Mouse (Mus musculus): ENCODE results near the gene Adam23.
"Not testable (repeated sequence)": the region's sequence is repeated elsewhere in the genome, so short reads cannot be mapped to it uniquely, and the experiment has no call there.

Adam23 gene

DNA sequence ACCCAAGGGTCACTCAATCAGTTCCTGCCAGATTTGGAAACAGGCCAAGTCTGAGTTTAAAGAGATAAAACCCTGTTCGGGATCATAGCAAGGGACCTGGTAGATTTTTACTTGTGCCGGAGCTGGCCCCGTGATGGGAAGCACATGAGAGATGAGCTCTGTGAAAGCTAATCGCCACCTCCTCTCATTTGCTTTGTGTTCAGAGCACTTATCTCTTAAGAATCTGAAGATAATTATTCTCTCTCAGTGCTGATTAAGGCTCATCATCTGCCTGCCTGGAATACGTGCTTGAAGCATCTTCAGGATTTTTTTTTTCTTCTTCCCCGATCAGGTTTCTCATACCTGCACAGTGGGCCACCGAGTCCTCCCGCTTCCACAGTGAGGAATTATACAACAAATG, 133.5 kb downstream of the Adam23 start:
- no peak for DNase-seq (ENCODE audit: low spot score)

DNA sequence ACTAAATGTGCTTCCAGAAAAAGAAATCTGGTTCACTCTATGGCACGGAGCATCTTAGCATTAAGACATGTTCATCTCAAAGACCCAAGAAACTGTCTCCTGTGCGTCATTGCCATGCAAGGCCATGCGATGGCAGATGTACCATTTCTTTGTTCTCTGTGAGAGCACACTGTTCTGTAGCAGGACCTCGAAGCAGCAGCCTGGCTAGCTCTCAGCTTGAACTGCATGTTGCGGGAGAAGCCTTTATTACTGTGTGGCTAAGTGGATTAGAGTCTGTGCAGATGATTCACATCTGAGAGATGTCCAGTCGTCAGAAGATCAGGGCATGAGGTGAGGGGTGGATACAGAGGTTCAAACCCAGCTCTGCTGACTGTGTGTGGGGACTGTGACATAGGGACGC, 141.2 kb downstream of the Adam23 start:
- DNase-seq (ENCODE audit: low spot score), result no peak

DNA sequence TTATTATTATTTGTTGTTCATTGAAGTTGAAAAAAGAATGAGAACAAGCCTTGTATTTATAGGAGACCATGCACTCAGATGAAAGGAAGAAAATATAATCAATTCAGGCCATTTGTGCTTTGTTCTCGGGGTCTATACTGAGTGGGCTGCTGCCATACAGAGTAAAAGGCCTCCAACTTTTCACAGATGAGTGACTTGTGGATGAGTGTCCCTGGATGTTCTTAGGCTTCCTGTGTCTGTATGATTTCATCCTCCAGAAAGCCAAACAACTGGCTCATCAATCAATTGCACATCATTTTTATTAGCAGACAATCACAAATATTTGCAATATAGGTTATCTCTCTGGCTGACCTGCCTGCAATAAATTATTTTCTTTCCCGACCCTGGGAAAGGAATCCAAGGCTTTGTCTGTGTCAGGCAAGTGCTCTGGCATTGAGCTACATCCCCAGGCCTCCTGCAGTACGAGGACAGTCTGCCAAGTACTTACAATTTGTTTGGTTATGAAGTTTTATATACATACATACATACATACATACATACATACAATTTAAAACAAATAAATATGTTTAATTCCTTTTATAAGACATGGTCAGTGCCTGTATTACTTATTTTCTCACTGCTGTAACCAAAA, 158.3 kb downstream of the Adam23 start:
- no peak for DNase-seq (ENCODE audit: low spot score)

DNA sequence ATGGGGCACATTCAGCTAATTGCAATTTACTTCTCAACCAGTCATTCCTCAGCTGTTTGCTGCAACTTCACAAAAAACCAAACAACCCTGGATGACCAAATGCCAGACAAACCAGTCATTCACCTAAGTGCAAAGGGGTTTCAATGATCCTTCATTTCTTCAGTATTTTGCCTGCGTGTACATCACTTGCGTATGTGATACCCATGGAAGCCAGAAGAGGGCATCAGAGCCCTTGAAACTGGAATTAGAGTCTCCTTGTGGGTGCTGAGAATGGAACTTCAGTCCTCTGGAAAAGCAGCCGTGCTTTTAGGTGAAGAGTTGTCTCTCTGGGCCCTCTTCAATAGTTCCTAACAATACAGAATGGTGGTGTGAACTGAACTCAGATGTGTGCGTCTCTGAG, 163.9 kb downstream of the Adam23 start:
- DNase-seq (ENCODE audit: low spot score), result no peak

DNA sequence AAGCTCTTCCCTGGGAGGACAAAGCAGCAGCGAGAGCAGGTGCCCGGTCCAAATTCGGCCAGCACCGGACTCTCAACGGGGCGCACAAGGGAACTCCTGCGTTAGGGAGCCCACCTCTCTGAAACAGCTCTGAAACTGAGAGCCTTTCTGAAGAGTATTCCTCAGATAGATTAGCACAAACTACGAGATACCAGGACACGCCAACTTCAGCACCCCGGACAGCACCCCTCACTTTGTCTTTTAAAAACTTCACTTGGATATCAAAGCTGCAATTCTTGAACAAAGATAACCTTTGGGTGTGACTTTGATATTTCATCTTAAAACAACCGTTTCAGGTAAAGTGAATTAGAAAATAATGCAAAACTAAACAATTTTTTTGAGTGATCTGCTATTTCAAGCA, 168.9 kb downstream of the Adam23 start:
- peak; percentile 42 for DNase-seq (ENCODE audit: low spot score)

DNA sequence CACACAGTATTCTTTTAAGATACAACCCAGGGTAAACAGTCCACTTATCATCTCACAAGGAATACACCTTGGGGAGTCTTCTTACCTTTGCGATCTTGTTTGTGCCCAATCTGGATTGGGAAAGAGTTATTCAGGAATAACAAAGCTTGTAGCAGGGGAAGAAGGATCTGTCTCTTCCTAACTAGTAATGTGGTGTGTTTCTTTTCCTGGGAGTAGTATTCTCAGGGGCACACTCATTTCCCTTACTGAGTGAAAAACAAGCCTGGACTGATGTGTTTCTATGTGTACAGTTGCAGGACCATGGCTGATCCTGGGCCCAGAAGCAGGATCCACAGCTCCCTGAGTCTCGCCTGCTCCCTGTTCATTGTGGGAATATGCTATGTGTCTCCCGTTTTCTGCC, 170.0 kb downstream of the Adam23 start, which contains the start of gene Gm39653:
TSS of gene Gm39653 (plus strand) at position 301 of the 400 bp plus-strand sequence.
- DNase-seq (ENCODE audit: low spot score), result no peak

DNA sequence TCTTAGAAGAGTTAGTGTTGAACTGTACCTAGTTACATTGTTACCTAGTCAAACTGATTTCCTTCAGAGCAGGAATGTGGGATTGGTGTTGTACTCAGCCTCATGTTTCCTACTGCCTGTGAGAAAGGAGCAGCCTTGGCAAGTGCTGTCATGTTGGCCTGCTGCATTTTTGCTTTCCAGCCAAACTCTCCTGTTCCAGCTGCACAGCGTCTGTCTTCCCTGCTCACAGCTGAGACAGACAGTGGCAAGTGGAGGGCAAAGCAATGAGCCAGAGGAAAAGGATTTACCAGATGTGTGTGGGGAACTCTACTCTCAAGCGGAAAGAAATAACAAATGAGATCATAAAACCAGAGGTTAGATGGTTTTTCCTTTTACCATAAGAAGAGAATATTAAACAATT, 182.5 kb downstream of the Adam23 start:
- no peak for DNase-seq (ENCODE audit: low spot score)

DNA sequence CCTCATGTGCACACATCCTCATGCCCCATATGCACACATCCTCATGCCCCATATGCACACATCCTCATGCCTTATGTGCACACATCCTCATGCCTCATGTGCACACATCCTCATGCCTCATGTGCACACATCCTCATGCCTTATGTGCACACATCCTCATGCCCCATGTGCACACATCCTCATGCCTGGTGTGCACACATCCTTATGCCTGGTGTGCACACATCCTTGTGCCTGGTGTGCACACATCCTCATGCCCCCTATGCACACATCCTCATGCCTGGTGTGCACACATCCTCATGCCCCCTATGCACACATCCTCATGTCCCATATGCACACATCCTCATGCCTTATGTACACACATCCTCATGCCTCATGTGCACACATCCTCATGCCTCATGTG, 184.7 kb downstream of the Adam23 start:
- not testable (repeated sequence) for DNase-seq (ENCODE audit: low spot score)

DNA sequence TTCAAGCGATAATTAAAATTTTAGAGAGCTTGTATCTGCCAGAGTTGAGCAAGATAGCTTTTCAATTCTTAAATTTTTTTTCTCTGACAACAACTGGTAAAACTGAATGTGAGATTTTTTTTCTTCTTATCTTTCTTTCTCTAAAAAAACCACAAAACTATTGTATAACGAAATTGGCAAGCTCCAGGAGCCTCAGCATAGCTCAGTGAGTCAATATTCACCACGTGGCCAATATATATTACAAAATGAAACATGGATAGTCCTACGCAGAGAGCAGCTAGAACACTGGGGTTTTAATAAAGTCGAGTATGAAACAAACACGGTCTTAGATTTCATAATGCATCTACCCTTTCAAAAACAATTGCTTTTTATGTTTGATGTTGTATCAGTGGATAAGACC, 194.2 kb downstream of the Adam23 start:
- DNase-seq (ENCODE audit: low spot score), result no peak
